Mouse (Mus musculus) lung, postnatal 0 days (tissue): ENCODE measurements at regions not wholly inside any gene's neighbourhood (a gene's known extent, or its start where the extent isn't known, plus 50 kb on each side); places are given as distances from the start of the nearest gene placed in this dataset.
A peak's percentile ranks its signal among the peaks of the same experiment; 100 is the strongest.

Source experiments
- ATAC-seq: fragments of 200-750 bp; cut with Nextera tagmentation; 2 replicates; pipeline ENCODE4 v1.8.0; 2017; ENCODE audit warnings: moderate library complexity
- DNase-seq: peaks from one replicate; pipeline ENCODE4 v3.0.0-alpha.2; 2016; ENCODE audit warnings: low spot score
- H3K27ac ChIP-seq: fragments of 300-500 bp; sonication (generic); 2 replicates; pipeline ENCODE4 v1.5.1; 2014; ENCODE audit warnings: antibody characterized with exemption, mild to moderate bottlenecking, low read length, mixed read lengths
- H3K27me3 ChIP-seq: fragments of 300-500 bp; sonication (generic); replicated peaks from 2 replicates; pipeline ENCODE4 v1.6.1; 2014; ENCODE audit warnings: low read length, mixed read lengths; ENCODE audit not compliant: insufficient read depth
- H3K36me3 ChIP-seq: fragments of 300-500 bp; sonication (generic); 2 replicates; pipeline ENCODE4 v1.6.1; 2014; ENCODE audit warnings: low read length, mixed read lengths; ENCODE audit not compliant: insufficient read depth
- H3K4me1 ChIP-seq: fragments of 300-500 bp; sonication (generic); 2 replicates; pipeline ENCODE4 v1.6.1; 2014; ENCODE audit warnings: antibody characterized with exemption, low read depth, low read length, mixed read lengths; ENCODE audit not compliant: insufficient read depth
- H3K4me2 ChIP-seq: fragments of 300-500 bp; sonication (generic); replicated peaks from 2 replicates; pipeline ENCODE4 v1.6.1; 2014; ENCODE audit warnings: low read depth, mild to moderate bottlenecking, low read length, moderate library complexity, mixed read lengths
- H3K4me3 ChIP-seq: fragments of 300-500 bp; sonication (generic); 2 replicates; pipeline ENCODE4 v1.5.1; 2014; ENCODE audit warnings: low read depth, low read length
- H3K9ac ChIP-seq: fragments of 300-500 bp; sonication (generic); replicated peaks from 2 replicates; pipeline ENCODE4 v1.6.1; 2014; ENCODE audit warnings: low read depth, mild to moderate bottlenecking
- H3K9me3 ChIP-seq: fragments of 300-500 bp; sonication (generic); 2 replicates; pipeline ENCODE4 v1.6.1; 2016; ENCODE audit warnings: low read length, mixed read lengths
- CTCF ChIP-seq: IDR thresholded peaks from 2 replicates; pipeline ENCODE4 v1.5.1; 2016; ENCODE audit warnings: antibody characterized with exemption, mild to moderate bottlenecking
- EP300 ChIP-seq: IDR thresholded peaks from 2 replicates; pipeline ENCODE4 v1.6.1; 2016; ENCODE audit warnings: antibody characterized with exemption, mild to moderate bottlenecking, control low read depth
- WGBS: fragments of 180-500 bp; shearing (Covaris S2); extraction: QIAGEN DNeasy Blood & Tissue Kit; methylation state at CpG from one replicate; pipeline ENCODE4 v1.1.7; 2014; 5-methylcytosine and 5-hydroxymethylcytosine counted together

DNA sequence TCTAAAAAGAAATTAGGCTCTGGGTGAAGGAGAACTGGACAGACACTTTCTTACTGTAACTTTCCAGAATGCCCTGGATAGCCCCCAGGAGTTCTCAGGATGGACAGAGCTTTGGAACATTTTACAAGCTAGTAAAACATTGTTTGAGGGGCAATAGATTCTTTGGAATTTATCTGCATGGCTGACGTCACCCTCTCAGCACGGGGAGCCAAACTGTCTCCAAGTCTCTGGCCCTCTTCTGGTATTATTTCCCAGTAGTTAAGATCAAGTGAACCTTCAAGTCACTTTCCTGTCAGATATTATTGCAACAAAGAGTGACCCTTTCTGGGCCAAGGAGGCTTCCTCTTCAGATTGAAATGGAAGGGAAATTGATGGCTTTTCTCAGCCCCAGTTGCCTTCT, 192.3 kb upstream of the Bmper start:
- peak; percentile 20; the same call in 1 of the 2 replicates for ATAC-seq

DNA sequence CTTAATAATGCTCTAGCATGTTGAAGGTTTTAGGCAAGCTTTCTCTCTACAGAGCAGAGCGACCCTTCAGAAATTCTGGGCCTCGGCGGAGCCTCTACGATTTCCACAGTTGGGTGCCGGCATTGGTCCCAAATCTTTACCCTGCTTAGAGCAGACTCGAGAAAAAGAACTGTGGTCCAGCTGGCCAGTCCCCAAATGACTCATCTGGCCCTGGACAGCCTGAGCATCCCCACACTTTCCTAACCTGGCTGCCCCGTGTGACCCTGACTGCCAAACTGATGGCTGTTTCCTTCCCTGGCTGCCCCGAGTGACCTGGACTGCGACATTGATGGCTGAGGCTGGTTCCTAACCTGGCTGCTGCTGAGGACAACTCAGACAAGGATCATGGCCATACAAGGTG, 191.0 kb upstream of the Bmper start:
- TF ChIP-seq EP300: no peak
- TF ChIP-seq CTCF: no peak
- no peak overlapping the region for H3K4me2 ChIP-seq
- 85% methylated on average over 9 of the region's 9 CpGs for WGBS

More for the DNA sequence above, 192.3 kb upstream of the Bmper start:
- no peak overlapping the region for H3K4me2 ChIP-seq
- H3K27me3 ChIP-seq: no peaks in the 10 kb centered on the region
- H3K36me3 ChIP-seq: no peaks in the 10 kb centered on the region
- no peaks in the 10 kb centered on the region for H3K9me3 ChIP-seq
- WGBS: 14% methylated on average over 2 of the region's 2 CpGs
- DNase-seq: peak; percentile 21
- no peaks in the 10 kb centered on the region; the same call in 1 of the 2 replicates for H3K4me1 ChIP-seq
- TF ChIP-seq EP300 (no peak), CTCF (no peak)
- H3K27ac ChIP-seq: no peak overlapping the region
- H3K4me3 ChIP-seq: no peak overlapping the region
- no peak overlapping the region for H3K9ac ChIP-seq

DNA sequence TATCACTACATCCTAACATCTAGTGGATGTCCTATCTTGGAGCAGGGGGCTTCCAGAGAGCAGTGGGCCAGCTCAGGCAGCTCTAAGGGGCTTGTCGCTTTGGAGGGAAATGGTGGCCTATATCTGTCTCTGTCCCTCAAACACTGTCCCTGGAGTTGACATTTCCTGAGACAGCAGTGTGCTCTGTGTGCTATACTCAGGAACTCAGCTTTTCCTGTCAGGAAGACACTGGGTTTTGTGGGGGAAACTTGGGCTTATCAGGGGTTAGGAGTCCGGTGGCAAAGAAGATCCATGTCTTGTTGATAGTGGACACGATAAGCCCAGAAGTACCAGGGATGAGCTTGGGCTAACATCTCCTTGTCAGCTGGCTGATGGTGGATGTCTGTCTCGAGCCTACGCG, 187.6 kb upstream of the Bmper start:
- Histone ChIP-seq H3K27ac (no peak overlapping the region), H3K9me3 (no peaks in the 10 kb centered on the region), H3K4me3 (no peak overlapping the region), H3K27me3 (no peaks in the 10 kb centered on the region), H3K9ac (no peak overlapping the region), H3K4me2 (0 out of 2 replicates have a peak overlapping the region, but pooled peaks have one; percentile 50), H3K36me3 (no peaks in the 10 kb centered on the region), H3K4me1 (no peaks in the 10 kb centered on the region; the same call in 1 of the 2 replicates)
- 48% methylated on average over 6 of the region's 6 CpGs for WGBS
- DNase-seq (no peak), ATAC-seq (no peak; the same call in 1 of the 2 replicates)
- no peak for TF ChIP-seq EP300
- TF ChIP-seq CTCF: no peak

More for the DNA sequence above, 191.0 kb upstream of the Bmper start:
- no peak for ATAC-seq
- Histone ChIP-seq H3K4me1 (no peaks in the 10 kb centered on the region; the same call in 1 of the 2 replicates), H3K4me3 (no peak overlapping the region), H3K9ac (no peak overlapping the region), H3K27ac (no peak overlapping the region), H3K9me3 (no peaks in the 10 kb centered on the region), H3K27me3 (no peaks in the 10 kb centered on the region), H3K36me3 (no peaks in the 10 kb centered on the region)
- DNase-seq: no peak

DNA sequence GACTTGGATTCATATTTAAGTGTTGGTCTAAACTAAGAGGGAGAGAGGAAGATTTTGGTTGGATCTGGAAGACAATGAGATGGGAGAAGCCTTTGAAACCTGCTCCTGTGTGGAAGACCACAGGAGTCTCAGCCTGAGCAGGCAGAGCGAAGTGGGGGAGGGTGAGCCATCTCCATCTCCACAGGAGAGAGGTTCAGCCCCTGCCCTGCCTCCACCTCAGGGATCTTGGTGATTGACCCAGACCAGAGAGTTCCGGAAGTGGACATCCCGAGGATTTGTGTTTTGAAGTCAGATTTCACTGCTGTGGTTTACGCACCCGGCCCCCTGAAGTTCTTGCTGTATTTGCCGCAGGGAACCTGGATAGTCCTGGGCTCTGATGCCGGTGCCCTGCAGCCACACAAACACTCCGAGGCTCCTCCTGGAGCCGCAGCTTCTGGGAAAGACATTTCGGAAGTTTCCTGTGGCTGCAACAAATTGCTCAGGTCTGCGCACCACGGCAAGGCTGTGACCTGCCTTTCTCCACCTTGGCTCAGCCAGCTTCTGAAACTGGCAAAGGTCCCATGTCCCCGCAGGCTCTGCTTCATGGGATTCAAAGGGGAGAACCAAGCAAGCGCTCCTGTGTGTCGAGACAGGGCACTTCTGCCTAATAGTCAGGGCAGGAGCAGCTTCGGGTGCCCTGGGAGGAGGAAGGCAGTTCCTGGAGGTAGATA, 186.8 kb upstream of the Bmper start:
- Histone ChIP-seq H3K4me3 (no peak overlapping the region), H3K4me1 (no peaks in the 10 kb centered on the region), H3K4me2 (peak overlapping the region; percentile 50), H3K9me3 (no peaks in the 10 kb centered on the region), H3K36me3 (no peaks in the 10 kb centered on the region), H3K27me3 (no peaks in the 10 kb centered on the region), H3K9ac (no peak overlapping the region), H3K27ac (no peak overlapping the region)
- no peak for DNase-seq
- no peak for TF ChIP-seq EP300
- no peak for TF ChIP-seq CTCF
- WGBS: 21% methylated on average over 16 of the region's 16 CpGs
- no peak for ATAC-seq

DNA sequence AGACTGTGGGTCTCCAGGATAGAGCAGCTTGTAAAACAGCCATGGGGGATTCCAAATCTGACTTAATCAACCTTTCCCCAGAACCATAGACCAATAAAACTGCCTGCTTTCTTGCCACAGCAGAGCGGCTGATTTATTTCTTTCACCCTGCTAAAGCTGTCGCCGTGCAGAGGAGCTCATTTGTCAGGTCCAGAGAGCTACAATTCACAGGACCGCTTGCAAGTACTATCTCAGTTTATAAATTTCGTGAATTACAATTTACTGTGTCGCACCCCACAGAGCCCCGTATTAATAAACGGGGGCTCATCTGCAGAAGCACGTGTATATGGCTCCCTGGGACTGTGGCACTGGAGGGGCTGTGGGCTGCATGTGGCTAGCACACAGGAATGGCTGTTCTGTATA, 185.4 kb upstream of the Bmper start:
- H3K27ac ChIP-seq: no peak overlapping the region
- H3K4me1 ChIP-seq: no peaks in the 10 kb centered on the region
- no peaks in the 10 kb centered on the region for H3K9me3 ChIP-seq
- no peak overlapping the region for H3K4me2 ChIP-seq
- no peak overlapping the region for H3K9ac ChIP-seq
- TF ChIP-seq CTCF (no peak), EP300 (no peak)
- ATAC-seq: no peak
- DNase-seq: no peak
- no peaks in the 10 kb centered on the region for H3K27me3 ChIP-seq
- 61% methylated on average over 9 of the region's 9 CpGs for WGBS
- no peak overlapping the region for H3K4me3 ChIP-seq
- H3K36me3 ChIP-seq: no peaks in the 10 kb centered on the region

DNA sequence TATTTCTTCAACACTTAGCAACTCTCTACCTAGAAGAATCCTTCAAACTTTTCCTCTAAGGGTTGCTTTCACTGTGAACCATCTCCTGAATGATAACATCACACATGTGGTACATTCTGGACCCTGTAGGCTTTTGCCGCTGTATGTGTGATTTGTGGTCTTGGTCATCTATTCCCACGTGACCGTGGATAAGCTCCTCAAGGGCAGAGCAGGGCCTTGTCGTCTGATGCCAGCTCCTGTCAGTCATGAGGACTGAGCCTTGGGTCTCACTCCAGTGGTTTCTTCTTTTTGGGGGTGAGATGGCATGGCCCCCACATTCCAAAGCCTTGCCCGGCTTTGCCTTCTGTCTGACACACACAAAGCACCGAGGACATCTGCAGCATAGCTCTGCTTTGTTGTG, 183.3 kb upstream of the Bmper start:
- Histone ChIP-seq H3K36me3 (no peaks in the 10 kb centered on the region), H3K9ac (no peak overlapping the region), H3K27ac (no peak overlapping the region), H3K4me1 (no peaks in the 10 kb centered on the region), H3K4me2 (no peak overlapping the region), H3K9me3 (no peaks in the 10 kb centered on the region), H3K27me3 (no peaks in the 10 kb centered on the region), H3K4me3 (no peak overlapping the region)
- TF ChIP-seq CTCF (no peak), EP300 (no peak)
- no peak for DNase-seq
- ATAC-seq: no peak
- WGBS: 84% methylated on average over 6 of the region's 6 CpGs
